Mouse (Mus musculus) mammary gland, adult 2 months (tissue): ENCODE results near the gene Fkbp15. TPM values are rescaled to one million over a fixed set of nuclear protein-coding genes. Genes with fewer than 3 reads are reported as not detected.

Source experiments
- polyA plus RNA-seq: library from polyadenylated mRNA; depleted of rRNA; stranded (reverse); fragments of >200 nt; gene quantifications from 2 replicates; pipeline ENCODE4 v1.2.3, GENCODE M21; 2012; ENCODE audit warnings: low replicate concordance; rRNA removed

Fkbp15 gene
- polyA plus RNA-seq, result 42.8 and 49.2 TPM in 2 replicates

GRCm38 (mm10) chr4:62360088-62360804, at the start of gene Fkbp15, which contains the start of gene Slc31a1:
Gene Fkbp15, minus strand, starts transcription at chr4:62360548.
Gene Slc31a1, plus strand, starts transcription at chr4:62360727.

GRCm38 (mm10) chr4:62408601-62409282, 48.4 kb upstream of the Fkbp15 start, which contains the start of the genes Cdc26 and Prpf4:
Gene Cdc26, minus strand, starts transcription at chr4:62408642.
Gene Prpf4, plus strand, starts transcription at chr4:62408797.

GRCm38 (mm10) chr4:62262276-62262675, 98.1 kb downstream of the Fkbp15 start, which contains the start of gene Slc31a2:
Gene Slc31a2, plus strand, starts transcription at chr4:62262562.

Other genes with a start within 250 kb of the Fkbp15 start
- not detected in 2 replicates for gene Mup21, start 209.7 kb downstream of the Fkbp15 start, polyA plus RNA-seq
- 0.13 and 0.50 TPM in 2 replicates for gene Zfp37, start 129.5 kb downstream of the Fkbp15 start, polyA plus RNA-seq
- gene Slc31a2, start 98.0 kb downstream of the Fkbp15 start, polyA plus RNA-seq, result 19.1 and 38.9 TPM in 2 replicates
- gene Slc31a1, start 179 bp upstream of the Fkbp15 start, polyA plus RNA-seq, result 9.0 and 21.7 TPM in 2 replicates
- gene Cdc26, start 48.1 kb upstream of the Fkbp15 start, polyA plus RNA-seq, result 19.6 and 32.2 TPM in 2 replicates
- 9.4 and 14.1 TPM in 2 replicates for gene Prpf4, start 48.2 kb upstream of the Fkbp15 start, polyA plus RNA-seq
- 0.24 and 0.49 TPM in 2 replicates for gene Rnf183, start 74.7 kb upstream of the Fkbp15 start, polyA plus RNA-seq
- 0.62 and 1.2 TPM in 2 replicates for gene Wdr31, start 110.3 kb upstream of the Fkbp15 start, polyA plus RNA-seq
- gene Bspry, start 119.5 kb upstream of the Fkbp15 start, polyA plus RNA-seq, result 10.6 and 11.3 TPM in 2 replicates
- 12.1 and 15.6 TPM in 2 replicates for gene Hdhd3, start 142.9 kb upstream of the Fkbp15 start, polyA plus RNA-seq
- 132 and 139 TPM in 2 replicates for gene Alad, start 159.4 kb upstream of the Fkbp15 start, polyA plus RNA-seq
- 10.1 and 17.1 TPM in 2 replicates for gene Pole3, start 164.5 kb upstream of the Fkbp15 start, polyA plus RNA-seq
- gene 4933430I17Rik, start 164.8 kb upstream of the Fkbp15 start, polyA plus RNA-seq, result 0.22 TPM in 1 of 2 replicates, not detected in the other
- 78.3 and 83.9 TPM in 2 replicates for gene Rgs3, start 199.3 kb upstream of the Fkbp15 start, polyA plus RNA-seq